Mouse (Mus musculus) heart, embryonic 16.5 days (tissue): Measurements from ENCODE around the gene Phykpl. TPM values are rescaled to one million over a fixed set of nuclear protein-coding genes. Genes with fewer than 3 reads are reported as not detected.

Source experiments
- ATAC-seq: fragments of 200-750 bp; cut with Nextera tagmentation; replicated peaks from 2 replicates; pipeline ENCODE4 v1.8.0; 2017; ENCODE audit warnings: moderate number of reproducible peaks; ENCODE audit not compliant: insufficient read depth, low FRiP score; ENCODE audit errors: extremely low read depth
- H3K27ac ChIP-seq: fragments of 300-500 bp; sonication (generic); 2 replicates; pipeline ENCODE4 v1.5.1; 2014; ENCODE audit warnings: mild to moderate bottlenecking, low read length, control low read depth, moderate library complexity
- H3K27me3 ChIP-seq: fragments of 300-500 bp; sonication (generic); 2 replicates; pipeline ENCODE4 v1.6.1; 2014; ENCODE audit warnings: low read length, mixed read lengths; ENCODE audit not compliant: control insufficient read depth, insufficient read depth
- H3K36me3 ChIP-seq: fragments of 300-500 bp; sonication (generic); 2 replicates; pipeline ENCODE4 v1.6.1; 2014; ENCODE audit not compliant: control insufficient read depth, insufficient read depth
- H3K4me1 ChIP-seq: fragments of 300-500 bp; sonication (generic); 2 replicates; pipeline ENCODE4 v1.6.1; 2014; ENCODE audit warnings: low read length, mixed read lengths; ENCODE audit not compliant: control insufficient read depth, insufficient read depth
- H3K4me2 ChIP-seq: fragments of 300-500 bp; sonication (generic); 2 replicates; pipeline ENCODE4 v1.6.1; 2014; ENCODE audit warnings: low read depth, mild to moderate bottlenecking, control low read depth, low read length
- H3K4me3 ChIP-seq: fragments of 300-500 bp; sonication (generic); 2 replicates; pipeline ENCODE4 v1.5.1; 2014; ENCODE audit warnings: mild to moderate bottlenecking, control low read depth, low read length
- H3K9ac ChIP-seq: fragments of 300-500 bp; sonication (generic); 2 replicates; pipeline ENCODE4 v1.6.1; 2014; ENCODE audit warnings: low read length, control low read depth
- H3K9me3 ChIP-seq: fragments of 300-500 bp; sonication (generic); replicated peaks from 2 replicates; pipeline ENCODE4 v1.6.1; 2016; ENCODE audit warnings: low read length; ENCODE audit not compliant: control insufficient read depth
- WGBS: fragments of 180-500 bp; shearing (Covaris S2); extraction: QIAGEN DNeasy Blood & Tissue Kit; methylation state at CpG from one replicate; pipeline ENCODE4 v1.1.7; 2014; 5-methylcytosine and 5-hydroxymethylcytosine counted together
- polyA plus RNA-seq: library from polyadenylated mRNA; unstranded; fragments of >200 nt; fragmentation: Nextera tagmentation; extraction: Ambion mirVana; gene quantifications from 2 replicates; pipeline ENCODE4 v1.2.1, GENCODE M21; 2015

Gene Phykpl
- polyA plus RNA-seq, 1 experiment from 2014 or later, result 15.0 TPM

DNA sequence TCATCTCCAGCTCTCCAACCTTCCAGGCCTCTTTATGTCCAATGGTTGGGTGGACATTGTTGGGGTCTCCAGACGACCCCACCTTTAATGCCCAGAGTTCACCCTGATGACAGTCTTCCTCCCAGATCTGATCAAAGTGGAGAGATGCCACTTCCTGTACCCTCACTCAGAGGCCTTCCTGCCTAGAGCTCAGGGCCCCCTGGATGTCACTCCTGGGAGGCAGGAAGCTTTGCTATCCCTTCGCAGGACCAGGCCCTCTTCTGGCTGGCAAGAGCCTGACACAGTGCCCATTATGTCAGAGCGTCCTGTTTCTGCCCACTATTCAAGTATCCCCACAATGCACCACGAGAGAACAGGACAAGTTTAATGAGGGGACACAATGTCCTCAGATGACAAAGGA is 5.5 kb upstream of the Phykpl start:
- Histone ChIP-seq H3K36me3 (no peaks in the 10 kb centered on the region), H3K4me1 (peaks cover 8% of the 10 kb centered on the region), H3K9me3 (no peaks in the 10 kb centered on the region), H3K4me3 (no peak overlapping the region), H3K4me2 (no peak overlapping the region), H3K27me3 (no peaks in the 10 kb centered on the region), H3K27ac (no peak overlapping the region), H3K9ac (no peak overlapping the region)
- WGBS, result 52% methylated on average over 4 of the region's 4 CpGs
- ATAC-seq, result no peak

DNA sequence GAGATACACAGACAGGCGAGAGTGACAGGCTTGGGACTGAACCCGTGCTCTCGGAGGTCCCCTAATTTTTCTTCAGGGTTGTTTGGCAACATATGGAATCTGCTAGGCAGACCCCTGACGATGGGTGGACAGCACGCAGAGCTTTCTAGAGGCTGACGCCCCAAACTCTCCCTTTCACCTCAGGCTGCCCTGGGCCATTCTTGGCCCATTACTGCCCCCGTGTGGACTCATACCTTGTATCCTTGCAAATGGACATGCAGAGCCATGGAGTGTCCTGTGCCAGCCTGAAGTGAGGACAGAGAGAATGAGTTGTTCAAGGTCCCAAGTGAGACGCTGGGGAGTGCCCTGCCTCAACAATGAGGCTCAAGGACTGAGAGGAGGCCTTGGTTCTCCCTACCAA is 1.8 kb upstream of the Phykpl start:
- Histone ChIP-seq H3K4me1 (peaks cover 18% of the 10 kb centered on the region), H3K36me3 (peaks cover 10% of the 10 kb centered on the region), H3K9me3 (no peaks in the 10 kb centered on the region), H3K9ac (no peak overlapping the region), H3K27ac (no peak overlapping the region), H3K4me3 (no peak overlapping the region), H3K27me3 (no peaks in the 10 kb centered on the region), H3K4me2 (no peak overlapping the region)
- 26% methylated on average over 8 of the region's 8 CpGs for WGBS
- no peak for ATAC-seq

DNA sequence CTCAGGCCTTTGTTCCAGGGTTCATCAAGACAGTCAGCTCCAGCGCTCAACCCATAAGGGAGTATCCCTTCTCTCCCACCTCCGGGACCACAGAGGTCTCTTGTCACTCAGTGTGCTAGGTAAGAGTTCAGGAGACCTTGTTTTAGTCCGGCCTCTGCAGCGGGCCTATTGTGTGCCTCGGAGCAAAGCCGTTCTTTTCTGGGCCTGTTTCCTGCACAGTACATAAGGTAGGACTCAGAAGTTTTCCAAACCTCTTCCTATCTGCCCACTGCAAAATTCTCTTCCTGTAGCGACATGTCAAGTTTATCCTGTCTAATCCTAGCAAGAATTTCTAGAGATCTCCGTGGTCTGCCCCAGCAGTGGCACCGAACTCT is 513 bp upstream of the Phykpl start:
- peak overlapping the region; percentile 89 for H3K9ac ChIP-seq
- H3K4me1 ChIP-seq, result peaks cover 18% of the 10 kb centered on the region
- WGBS, result 18% methylated on average over 9 of the region's 9 CpGs
- H3K27ac ChIP-seq, result peak overlapping the region; percentile 98
- peak overlapping the region; percentile 87 for H3K4me2 ChIP-seq
- H3K36me3 ChIP-seq, result peaks cover 21% of the 10 kb centered on the region
- H3K27me3 ChIP-seq, result no peaks in the 10 kb centered on the region
- peak; percentile 12 for ATAC-seq
- H3K4me3 ChIP-seq, result peak overlapping the region; percentile 68
- no peaks in the 10 kb centered on the region for H3K9me3 ChIP-seq

DNA sequence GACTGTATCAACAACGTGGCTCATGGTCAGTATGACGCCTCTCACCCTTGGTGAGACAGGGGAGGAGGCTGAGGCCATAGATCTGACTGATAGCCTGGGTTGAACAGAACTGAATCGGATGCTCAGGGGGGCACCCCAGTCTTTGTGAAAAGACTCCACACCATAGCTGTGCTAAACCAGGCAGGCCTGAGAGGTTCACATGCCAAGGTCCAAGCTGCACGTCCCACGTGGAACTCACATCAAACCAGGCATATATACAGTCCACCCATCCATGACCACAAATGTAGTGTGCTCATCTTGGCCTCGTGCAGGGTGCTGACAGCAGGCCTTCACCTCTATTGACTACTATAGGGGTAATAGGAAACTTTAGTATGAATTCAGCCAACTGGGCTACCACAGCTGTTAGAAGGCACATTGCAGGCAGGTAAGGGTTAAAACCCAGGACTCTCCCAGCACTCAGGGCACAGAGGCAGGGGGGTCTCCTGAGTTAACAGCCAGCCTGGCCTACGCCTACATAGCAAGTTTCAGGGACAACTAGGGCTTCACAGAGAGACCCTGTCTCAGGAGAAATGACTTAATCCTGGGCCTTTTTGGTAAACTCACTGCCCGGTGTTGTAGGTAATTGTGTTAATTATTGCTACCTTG is 1.2 kb downstream of the Phykpl start:
- WGBS, result 59% methylated on average over 8 of the region's 8 CpGs
- no peaks in the 10 kb centered on the region for H3K27me3 ChIP-seq
- H3K27ac ChIP-seq, result peak overlapping the region; percentile 98
- peaks cover 34% of the 10 kb centered on the region for H3K36me3 ChIP-seq
- H3K9ac ChIP-seq, result peak overlapping the region; percentile 89
- H3K4me1 ChIP-seq, result peaks cover 18% of the 10 kb centered on the region
- no peaks in the 10 kb centered on the region for H3K9me3 ChIP-seq
- H3K4me2 ChIP-seq, result peak overlapping the region; percentile 87
- H3K4me3 ChIP-seq, result peak overlapping the region; percentile 68
- ATAC-seq, result no peak

DNA sequence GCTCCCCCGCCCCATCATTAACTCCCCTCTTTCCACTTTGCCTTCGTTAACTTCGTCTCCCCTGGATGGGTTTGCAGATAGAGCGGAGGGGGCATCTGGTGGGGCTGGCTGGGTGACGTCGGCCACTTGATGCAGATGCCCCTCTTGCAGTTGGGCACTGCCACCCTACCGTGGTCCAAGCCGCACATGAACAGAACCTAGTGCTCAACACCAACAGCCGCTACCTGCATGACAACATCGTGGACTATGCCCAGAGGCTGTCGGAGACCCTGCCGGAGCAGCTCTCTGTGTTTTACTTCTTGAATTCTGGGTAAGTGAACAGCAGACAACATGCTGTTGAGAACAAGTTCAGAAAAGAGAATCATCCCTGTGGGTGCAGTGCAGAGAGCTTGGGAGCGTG is 1.9 kb downstream of the Phykpl start:
- WGBS, result 91% methylated on average over 13 of the region's 13 CpGs
- Histone ChIP-seq H3K4me1 (peaks cover 20% of the 10 kb centered on the region), H3K9ac (no peak overlapping the region), H3K9me3 (no peaks in the 10 kb centered on the region), H3K4me3 (no peak overlapping the region), H3K27ac (no peak overlapping the region), H3K4me2 (no peak overlapping the region), H3K36me3 (peaks cover 38% of the 10 kb centered on the region), H3K27me3 (no peaks in the 10 kb centered on the region)
- ATAC-seq, result no peak

DNA sequence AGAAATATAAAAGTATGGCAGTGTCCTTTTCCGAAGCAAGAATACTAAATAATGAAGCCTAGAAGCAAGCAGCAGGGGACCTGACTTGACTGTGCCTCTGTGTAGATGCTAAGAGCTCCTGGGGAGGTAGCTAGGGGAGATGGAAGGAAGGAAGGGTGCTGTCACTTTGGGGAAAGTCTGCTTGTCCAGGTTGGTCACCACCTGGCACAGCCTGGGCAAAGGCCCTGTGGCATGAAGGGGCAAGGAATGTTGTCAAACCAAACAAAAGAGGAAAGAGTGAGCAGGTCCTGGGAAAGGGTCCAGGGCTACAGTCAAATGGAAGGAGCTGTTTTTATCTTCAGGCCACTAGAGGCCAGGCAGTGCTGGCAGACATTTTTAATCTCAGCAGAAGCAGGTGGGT is 2.5 kb downstream of the Phykpl start:
- no peak overlapping the region for H3K27ac ChIP-seq
- no peak overlapping the region for H3K4me3 ChIP-seq
- H3K9me3 ChIP-seq, result no peaks in the 10 kb centered on the region
- peaks cover 42% of the 10 kb centered on the region for H3K36me3 ChIP-seq
- ATAC-seq, result no peak
- H3K27me3 ChIP-seq, result no peaks in the 10 kb centered on the region
- WGBS, result 100% methylated on average over 1 of the region's 1 CpGs
- peaks cover 21% of the 10 kb centered on the region for H3K4me1 ChIP-seq
- no peak overlapping the region for H3K4me2 ChIP-seq
- H3K9ac ChIP-seq, result no peak overlapping the region

DNA sequence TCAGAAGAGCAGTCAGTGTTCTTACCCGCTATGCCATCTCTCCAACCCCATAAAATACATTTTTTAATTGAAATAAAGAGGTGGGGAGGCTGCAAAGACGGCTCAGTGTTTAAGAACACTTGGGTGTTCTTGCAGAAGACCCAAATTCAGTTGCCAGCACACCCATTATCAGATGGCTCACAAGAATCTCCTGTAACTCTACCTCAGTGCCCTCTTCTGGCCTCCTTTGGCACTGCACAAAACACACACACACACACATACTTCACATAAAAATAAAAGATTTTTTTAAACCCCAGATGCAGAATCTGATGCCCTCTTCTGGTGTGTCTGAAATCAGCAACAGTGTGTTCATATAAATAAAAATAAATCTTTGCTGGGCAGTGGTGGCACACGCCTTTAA is 4.3 kb downstream of the Phykpl start:
- no peaks in the 10 kb centered on the region for H3K27me3 ChIP-seq
- H3K27ac ChIP-seq, result no peak overlapping the region
- H3K36me3 ChIP-seq, result peaks cover 59% of the 10 kb centered on the region
- no peaks in the 10 kb centered on the region for H3K9me3 ChIP-seq
- H3K9ac ChIP-seq, result no peak overlapping the region
- WGBS, result 92% methylated on average over 3 of the region's 3 CpGs
- no peak for ATAC-seq
- no peak overlapping the region for H3K4me2 ChIP-seq
- H3K4me1 ChIP-seq, result peaks cover 16% of the 10 kb centered on the region
- no peak overlapping the region for H3K4me3 ChIP-seq

DNA sequence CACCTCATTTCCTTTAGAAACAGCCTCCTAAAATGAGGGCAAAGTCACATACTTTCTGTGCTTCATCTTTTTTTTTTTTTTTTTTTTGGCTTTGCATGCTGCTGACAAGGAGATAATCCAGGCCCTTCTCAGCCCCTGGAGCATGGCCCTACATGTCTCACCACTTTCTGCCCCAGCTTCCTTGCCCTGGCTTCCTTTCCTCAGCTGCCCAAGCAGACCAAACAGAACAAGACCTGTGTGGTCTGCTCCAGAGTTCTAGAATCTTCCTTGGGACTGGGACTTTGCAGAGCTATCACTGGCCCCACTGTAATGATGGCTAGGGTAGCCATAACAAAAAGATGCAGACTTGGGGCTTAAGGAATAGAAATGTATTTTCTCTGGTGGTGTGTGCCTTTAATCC is 5.4 kb downstream of the Phykpl start:
- no peak overlapping the region for H3K9ac ChIP-seq
- no peak overlapping the region for H3K27ac ChIP-seq
- ATAC-seq, result no peak
- H3K4me1 ChIP-seq, result peaks cover 13% of the 10 kb centered on the region
- no peak overlapping the region for H3K4me2 ChIP-seq
- peaks cover 66% of the 10 kb centered on the region for H3K36me3 ChIP-seq
- H3K4me3 ChIP-seq, result no peak overlapping the region
- no peaks in the 10 kb centered on the region for H3K27me3 ChIP-seq
- H3K9me3 ChIP-seq, result no peaks in the 10 kb centered on the region

DNA sequence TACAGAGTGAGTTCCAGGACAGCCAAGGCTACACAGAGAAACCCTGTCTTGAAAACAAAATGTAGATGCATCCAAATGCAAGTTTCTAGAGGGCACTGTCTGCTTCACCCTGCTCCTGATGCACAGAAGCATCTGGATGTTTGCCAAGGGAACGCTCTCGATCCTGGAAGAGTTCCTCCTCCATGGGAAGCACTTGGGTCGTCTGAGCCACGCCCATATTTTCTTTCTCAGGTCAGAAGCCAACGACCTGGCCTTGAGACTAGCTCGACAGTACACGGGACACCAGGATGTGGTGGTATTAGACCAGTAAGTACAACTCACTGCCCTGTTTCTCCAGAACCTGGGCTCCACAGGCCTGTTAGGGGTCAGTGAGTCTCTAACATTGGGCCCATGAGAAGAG is 6.6 kb downstream of the Phykpl start:
- H3K4me2 ChIP-seq, result no peak overlapping the region
- peaks cover 3% of the 10 kb centered on the region; the same call in 1 of the 2 replicates for H3K4me1 ChIP-seq
- 48% methylated on average over 7 of the region's 7 CpGs for WGBS
- H3K27ac ChIP-seq, result no peak overlapping the region
- H3K4me3 ChIP-seq, result no peak overlapping the region
- H3K9ac ChIP-seq, result no peak overlapping the region
- no peak for ATAC-seq
- no peaks in the 10 kb centered on the region for H3K9me3 ChIP-seq
- H3K27me3 ChIP-seq, result no peaks in the 10 kb centered on the region
- H3K36me3 ChIP-seq, result peaks cover 78% of the 10 kb centered on the region
